Mouse (Mus musculus) right cerebral cortex, postnatal 10 days (tissue): Measurements from ENCODE around the gene Ywhah.

Experiments used
- DNase-seq, 2 experiments: peaks; one replicate each; pipeline ENCODE4 v3.0.0; 2021; ENCODE audit warnings: low spot score in 2 of 2

The Ywhah gene

GRCm38 (mm10) chr5:33018561-33019425 lies at the start of gene Ywhah:
Ywhah (plus strand) TSS chr5:33018816.
- DNase-seq: peak; percentile 98

- DNase-seq: peak in 1 of 2 experiments; percentile 36
These were observed 42.1 kb upstream of the Ywhah start for GRCm38 (mm10) chr5:32976541-32976940.

DNA sequence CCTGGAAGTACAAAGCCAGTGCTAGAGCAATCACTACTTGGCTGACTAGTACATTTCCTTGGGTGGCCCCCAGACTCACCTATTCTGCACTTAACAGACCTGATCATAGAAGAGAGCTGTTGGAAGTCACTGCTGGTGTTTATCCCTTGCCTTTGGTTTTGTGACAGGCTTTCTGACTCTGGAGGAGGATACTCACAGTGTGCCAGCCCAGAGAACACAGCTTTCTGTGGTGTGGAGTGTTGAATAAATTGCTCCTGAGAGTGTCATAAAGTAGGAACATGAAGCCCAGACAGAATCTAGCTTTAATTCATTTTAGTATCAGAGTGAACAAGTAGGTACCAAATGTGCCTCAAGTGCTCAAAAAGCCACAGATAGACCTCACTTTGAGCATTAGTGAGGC lies 41.4 kb upstream of the Ywhah start:
- DNase-seq: no peak

DNA sequence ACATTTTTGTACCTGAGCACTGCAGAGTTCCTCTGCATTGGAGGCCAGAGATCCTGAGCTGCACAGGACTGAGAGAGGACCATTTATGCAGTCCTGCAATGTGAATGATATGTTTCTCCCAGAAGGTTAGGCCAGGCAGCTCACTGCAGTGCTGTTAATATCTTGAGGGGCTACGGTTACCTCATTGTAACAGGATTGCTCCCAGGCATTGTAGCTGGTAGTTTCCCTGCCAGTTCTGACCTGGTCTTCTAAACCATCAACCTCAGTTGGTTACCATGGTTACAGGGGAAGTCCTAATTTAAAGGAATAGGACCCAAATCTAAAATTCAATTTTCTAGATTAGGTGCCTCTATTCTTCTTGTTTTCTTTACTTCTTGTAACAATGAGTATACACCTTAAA lies 33.2 kb upstream of the Ywhah start:
- DNase-seq: no peak

GRCm38 (mm10) chr5:32987873-32988272 lies 30.7 kb upstream of the Ywhah start:
- no peak for DNase-seq

GRCm38 (mm10) chr5:32989959-32990640 lies 28.5 kb upstream of the Ywhah start:
- peak; percentile 53 to 73 for DNase-seq

DNA sequence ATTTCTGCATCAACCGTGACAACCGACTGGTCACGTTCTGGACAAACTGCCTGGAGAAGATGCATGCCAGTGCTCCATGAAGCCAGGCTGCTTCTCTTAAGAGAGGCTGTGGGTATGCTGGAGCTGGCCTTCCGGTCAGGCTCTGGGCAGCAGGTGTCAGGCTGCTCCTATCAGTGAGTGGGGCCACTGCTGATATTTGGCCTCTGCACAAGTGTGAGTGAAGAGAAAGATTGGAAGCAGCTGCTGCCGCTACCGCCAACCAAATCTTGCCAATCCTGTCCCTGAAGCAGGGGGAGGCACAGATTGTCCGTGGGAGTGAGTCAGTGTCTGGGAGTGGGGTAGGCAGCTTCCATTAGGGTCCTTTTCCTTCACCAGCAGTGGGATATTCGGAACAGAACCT lies 27.5 kb upstream of the Ywhah start:
- peak; percentile 74 to 82 for DNase-seq

DNA sequence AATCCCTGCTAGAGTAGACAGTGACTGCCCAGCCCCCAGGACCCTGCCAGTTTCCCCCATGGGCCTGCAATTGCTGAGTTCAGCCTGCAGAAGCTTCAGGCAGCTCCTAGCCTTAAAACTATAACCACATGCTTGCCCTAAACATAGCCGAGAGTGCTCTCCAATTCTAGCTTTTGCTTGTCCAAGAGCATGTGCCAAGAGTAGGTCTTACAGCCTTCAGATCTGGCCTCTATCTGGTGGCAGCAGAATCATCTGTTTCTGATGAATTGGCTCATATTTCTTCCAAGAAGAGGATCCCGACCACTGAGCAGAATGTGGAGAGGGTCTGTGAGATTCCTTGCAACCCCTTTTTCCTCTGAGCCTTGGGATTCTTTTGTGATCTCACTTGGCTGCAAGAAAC lies 24.1 kb upstream of the Ywhah start:
- no peak for DNase-seq

- no peak for DNase-seq
These were observed 22.9 kb upstream of the Ywhah start for GRCm38 (mm10) chr5:32995756-32996155.

- no peak for DNase-seq
These were observed 22.1 kb upstream of the Ywhah start for GRCm38 (mm10) chr5:32996560-32996959.

GRCm38 (mm10) chr5:32997686-32998085 lies 20.9 kb upstream of the Ywhah start:
- DNase-seq: no peak

GRCm38 (mm10) chr5:32998783-32999182 lies 19.8 kb upstream of the Ywhah start:
- no peak for DNase-seq

DNA sequence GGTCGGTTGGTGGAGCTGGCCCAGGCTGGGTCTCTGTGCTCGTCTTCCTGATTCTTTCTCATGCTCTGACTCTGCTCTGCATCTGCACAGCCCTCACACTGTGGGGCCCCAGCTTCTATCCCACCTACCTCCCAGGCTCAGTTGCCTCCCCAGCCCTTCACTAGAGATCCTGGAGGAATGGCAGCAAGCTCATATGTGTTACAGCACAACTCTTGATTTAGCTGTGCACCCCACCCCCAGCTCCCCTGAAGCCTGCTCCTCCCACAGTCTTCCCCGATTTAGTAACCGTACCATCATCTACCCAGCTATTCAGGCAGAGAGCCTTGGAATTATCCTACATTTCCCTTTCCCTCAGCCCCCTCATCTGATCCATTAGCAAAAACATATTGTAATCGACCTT lies 17.5 kb upstream of the Ywhah start:
- peak; percentile 81 to 88 for DNase-seq

DNA sequence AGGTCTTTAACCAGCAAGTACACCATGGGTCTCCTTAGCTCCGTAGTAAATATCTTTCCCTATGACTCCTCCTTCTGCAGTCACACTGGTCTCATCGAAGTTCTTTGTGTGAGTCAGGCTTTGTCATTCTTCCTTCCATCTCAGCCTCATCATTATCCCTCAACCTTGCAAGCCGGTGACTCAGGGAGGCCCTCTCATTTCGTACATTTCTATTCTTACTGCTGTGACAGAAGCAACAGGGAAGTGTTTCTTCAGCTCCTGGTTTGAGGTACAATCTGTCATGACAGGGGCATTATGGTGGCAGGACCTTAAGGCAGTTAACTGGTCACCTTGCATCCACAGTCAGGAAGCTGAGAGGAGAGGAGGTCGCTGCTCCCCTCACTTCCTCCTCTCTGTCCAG lies 15.8 kb upstream of the Ywhah start:
- no peak for DNase-seq

- no peak for DNase-seq
These were observed 15.1 kb upstream of the Ywhah start for GRCm38 (mm10) chr5:33003500-33003899.

DNA sequence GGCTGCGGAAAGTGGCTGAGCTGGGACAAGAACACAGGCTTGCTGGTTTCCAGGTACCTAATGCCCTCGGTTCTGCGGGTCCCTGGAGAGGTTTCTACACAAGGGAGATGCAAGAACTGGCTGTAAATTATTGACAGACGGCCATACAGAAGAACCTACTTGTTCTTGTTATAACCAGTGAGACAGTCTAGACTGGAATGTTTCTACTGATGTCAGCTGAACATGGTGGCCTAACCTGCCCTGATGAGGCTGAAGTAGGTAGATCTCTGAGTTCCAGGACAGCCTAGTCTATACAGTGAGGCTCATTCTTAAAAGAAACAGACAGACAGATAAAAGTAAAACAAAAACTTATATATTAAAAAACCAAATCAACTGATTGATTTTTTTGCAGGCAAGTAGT lies 14.5 kb upstream of the Ywhah start:
- DNase-seq: no peak

GRCm38 (mm10) chr5:33005442-33006145 lies 13.0 kb upstream of the Ywhah start:
- no peak for DNase-seq

DNA sequence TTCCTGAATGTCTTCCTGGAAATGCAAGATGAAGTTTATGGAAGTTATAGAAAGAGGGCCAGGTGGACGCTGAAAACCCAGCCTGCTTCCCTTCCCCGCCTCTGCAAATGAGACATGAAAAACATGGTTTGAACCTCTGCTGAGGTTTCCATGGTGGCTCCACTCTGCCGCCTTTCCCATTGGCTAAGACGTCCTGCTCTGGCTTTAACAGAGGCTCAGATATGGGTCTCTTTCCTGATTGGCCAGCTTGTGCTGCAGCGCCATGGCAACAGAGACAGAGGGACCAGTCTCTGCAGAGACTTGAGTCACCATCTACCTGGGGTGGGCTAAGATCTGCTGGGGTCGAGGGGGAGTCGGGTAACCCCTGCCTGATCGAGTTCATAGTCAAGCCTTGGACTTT lies 11.9 kb upstream of the Ywhah start:
- DNase-seq: peak; percentile 86 to 95

- DNase-seq: no peak
These were observed 11.2 kb upstream of the Ywhah start for GRCm38 (mm10) chr5:33007371-33007770.

- DNase-seq: no peak
These were observed 9.3 kb upstream of the Ywhah start for GRCm38 (mm10) chr5:33009301-33009700.

- DNase-seq: no peak
These were observed 8.5 kb upstream of the Ywhah start for GRCm38 (mm10) chr5:33009818-33010812.
